Mouse (Mus musculus): ENCODE measurements around the gene Pemt. TPM values are rescaled to one million over a fixed set of nuclear protein-coding genes. Genes with fewer than 3 reads are reported as not detected.

The Pemt gene
- polyA plus RNA-seq, 1 experiment from 2014 or later = 17.6 TPM

DNA sequence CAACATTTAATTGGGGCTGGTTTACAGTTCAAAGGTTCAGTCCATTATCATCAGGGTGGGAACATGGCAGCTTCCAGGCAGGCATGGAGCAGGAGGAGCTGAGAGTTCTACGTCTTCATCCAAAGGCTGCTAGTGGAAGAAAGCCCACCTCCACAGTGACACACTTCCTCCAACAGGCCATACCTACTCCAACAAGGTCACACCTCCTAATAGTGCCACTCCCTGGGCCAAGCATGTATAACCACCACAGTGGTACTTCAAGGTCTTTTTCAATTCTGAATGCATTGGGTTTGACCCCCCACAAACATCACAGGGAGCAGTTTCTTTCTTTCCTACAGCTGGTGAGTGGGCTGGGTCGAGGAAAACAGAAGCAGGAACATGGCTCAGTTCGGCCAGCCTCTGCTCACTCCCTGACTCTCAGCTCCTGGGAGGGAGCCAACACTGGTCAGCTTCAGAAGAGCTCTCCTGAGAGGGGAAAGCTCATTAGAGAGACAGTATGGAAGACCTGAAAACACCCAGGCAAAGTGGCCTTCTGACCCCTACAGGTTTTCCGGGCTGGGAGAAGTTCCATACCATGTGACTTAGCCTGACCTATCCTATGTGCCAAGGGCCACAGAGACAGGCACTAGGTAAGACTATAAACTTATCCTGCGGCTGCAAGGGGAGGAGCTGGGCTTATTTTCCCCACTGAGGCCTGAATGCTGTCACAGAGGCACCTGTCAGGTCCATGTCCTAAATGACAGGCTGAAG lies 44.9 kb downstream of the Pemt start:
- Histone ChIP-seq H3K4me1 (ENCODE audit: control insufficient read depth, insufficient read depth, low read length) (no peaks in the 10 kb centered on the region; the same call in 1 of the 2 replicates), H3K4me2 (no peak overlapping the region), H3K27ac (ENCODE audit: low read depth, low read length) (no peak overlapping the region), H3K9ac (ENCODE audit: low read depth, low read length) (no peak overlapping the region), H3K27me3 (ENCODE audit: control insufficient read depth, insufficient read depth, low read length) (no peaks in the 10 kb centered on the region), H3K36me3 (ENCODE audit: control insufficient read depth, insufficient read depth, low read length) (no peaks in the 10 kb centered on the region), H3K4me3 (ENCODE audit: low read depth, low read length) (no peak overlapping the region), H3K9me3 (replicated peaks; ENCODE audit: control insufficient read depth, low read length) (no peaks in the 10 kb centered on the region)
- no peak for ATAC-seq (replicated peaks; ENCODE audit: insufficient number of reproducible peaks, low FRiP score, low TSS enrichment)
- WGBS (ENCODE audit: insufficient replicate concordance) = 72% methylated on average over 5 of the region's 5 CpGs

DNA sequence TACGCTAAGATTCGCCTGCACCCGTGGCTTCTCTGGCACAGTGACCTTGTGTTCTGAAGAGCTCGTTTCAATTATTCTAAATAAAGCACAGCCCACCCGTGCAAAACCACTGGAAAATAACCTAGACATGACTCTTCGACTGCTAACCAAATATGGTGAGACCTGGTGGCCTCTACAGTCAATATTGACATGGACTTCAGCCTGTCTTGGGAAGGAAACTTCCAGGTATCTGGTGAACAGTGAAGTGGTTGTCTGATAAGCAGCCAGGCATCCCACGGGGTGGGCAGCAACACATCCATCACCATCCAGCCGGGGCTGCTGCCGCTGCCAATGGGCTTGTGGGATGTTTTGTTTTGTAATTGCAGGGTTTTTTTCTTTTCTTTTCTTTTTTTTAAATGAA lies 52.0 kb downstream of the Pemt start:
- 26% methylated on average over 9 of the region's 9 CpGs for WGBS (ENCODE audit: insufficient replicate concordance)

DNA sequence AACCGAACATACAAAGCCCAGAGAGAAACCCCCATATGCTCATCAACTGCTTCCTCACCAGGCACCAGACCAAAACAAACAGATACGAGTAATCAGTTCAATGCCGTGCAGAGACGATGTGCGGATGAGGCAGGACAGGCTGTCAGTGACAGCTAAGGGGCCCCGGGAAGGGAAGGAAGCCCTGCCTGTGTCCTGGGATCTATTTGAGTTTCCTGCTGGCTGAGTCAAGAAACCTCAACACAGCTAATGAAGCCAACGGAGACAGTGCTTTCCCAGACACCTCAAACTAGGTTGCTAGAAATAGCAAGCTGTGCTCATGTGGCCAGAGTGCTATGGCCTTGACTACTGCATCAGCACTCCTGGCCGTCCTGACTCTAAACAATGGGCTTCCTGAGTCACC lies 54.9 kb downstream of the Pemt start:
- Histone ChIP-seq H3K27me3 (ENCODE audit: control insufficient read depth, insufficient read depth, low read length) (no peaks in the 10 kb centered on the region), H3K9me3 (replicated peaks; ENCODE audit: control insufficient read depth, low read length) (no peaks in the 10 kb centered on the region)

More for the DNA sequence above, 52.0 kb downstream of the Pemt start:
- Histone ChIP-seq H3K4me1 (ENCODE audit: control insufficient read depth, insufficient read depth, low read length) (peaks cover 11% of the 10 kb centered on the region), H3K36me3 (ENCODE audit: control insufficient read depth, insufficient read depth, low read length) (no peaks in the 10 kb centered on the region), H3K4me2 (no peak overlapping the region), H3K4me3 (ENCODE audit: low read depth, low read length) (no peak overlapping the region), H3K27me3 (ENCODE audit: control insufficient read depth, insufficient read depth, low read length) (no peaks in the 10 kb centered on the region), H3K9ac (ENCODE audit: low read depth, low read length) (no peak overlapping the region), H3K9me3 (replicated peaks; ENCODE audit: control insufficient read depth, low read length) (no peaks in the 10 kb centered on the region), H3K27ac (ENCODE audit: low read depth, low read length) (no peak overlapping the region)
- ATAC-seq (replicated peaks; ENCODE audit: insufficient number of reproducible peaks, low FRiP score, low TSS enrichment) = no peak

DNA sequence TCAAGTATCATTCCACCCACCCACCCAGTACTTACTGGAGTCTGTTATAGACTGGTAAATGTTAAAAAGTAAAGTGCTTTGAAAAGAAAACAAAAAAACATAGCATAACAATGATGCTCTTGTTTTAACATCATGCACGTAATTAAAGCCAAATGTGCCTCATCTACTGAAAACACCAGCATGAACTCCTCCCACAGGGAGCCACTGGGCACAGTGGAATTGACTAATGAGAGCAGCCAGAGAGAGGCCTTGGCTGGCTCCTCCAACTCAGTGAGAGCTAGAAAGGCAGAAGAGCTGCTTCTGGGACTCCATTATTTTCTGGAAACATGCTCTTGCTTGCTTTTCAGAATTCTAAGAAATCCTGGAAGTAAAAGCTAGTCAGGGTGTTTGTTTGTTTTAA lies 56.9 kb downstream of the Pemt start:
- no peak overlapping the region for H3K4me3 ChIP-seq (ENCODE audit: low read depth, low read length)
- H3K36me3 ChIP-seq (ENCODE audit: control insufficient read depth, insufficient read depth, low read length) = no peaks in the 10 kb centered on the region
- no peak overlapping the region for H3K27ac ChIP-seq (ENCODE audit: low read depth, low read length)
- WGBS (ENCODE audit: insufficient replicate concordance) = 78% methylated on average over 1 of the region's 1 CpGs
- H3K9ac ChIP-seq (ENCODE audit: low read depth, low read length) = no peak overlapping the region
- H3K4me2 ChIP-seq = no peak overlapping the region
- H3K4me1 ChIP-seq (ENCODE audit: control insufficient read depth, insufficient read depth, low read length) = peaks cover 11% of the 10 kb centered on the region
- H3K9me3 ChIP-seq (replicated peaks; ENCODE audit: control insufficient read depth, low read length) = no peaks in the 10 kb centered on the region
- H3K27me3 ChIP-seq (ENCODE audit: control insufficient read depth, insufficient read depth, low read length) = no peaks in the 10 kb centered on the region
- ATAC-seq (replicated peaks; ENCODE audit: insufficient number of reproducible peaks, low FRiP score, low TSS enrichment) = no peak

More for the DNA sequence above, 54.9 kb downstream of the Pemt start:
- no peak overlapping the region for H3K4me3 ChIP-seq (ENCODE audit: low read depth, low read length)
- 28% methylated on average over 8 of the region's 8 CpGs for WGBS (ENCODE audit: insufficient replicate concordance)
- H3K4me2 ChIP-seq = no peak overlapping the region
- peaks cover 11% of the 10 kb centered on the region for H3K4me1 ChIP-seq (ENCODE audit: control insufficient read depth, insufficient read depth, low read length)
- no peaks in the 10 kb centered on the region for H3K36me3 ChIP-seq (ENCODE audit: control insufficient read depth, insufficient read depth, low read length)
- no peak overlapping the region for H3K9ac ChIP-seq (ENCODE audit: low read depth, low read length)
- no peak for ATAC-seq (replicated peaks; ENCODE audit: insufficient number of reproducible peaks, low FRiP score, low TSS enrichment)
- H3K27ac ChIP-seq (ENCODE audit: low read depth, low read length) = peak overlapping the region; percentile 71

DNA sequence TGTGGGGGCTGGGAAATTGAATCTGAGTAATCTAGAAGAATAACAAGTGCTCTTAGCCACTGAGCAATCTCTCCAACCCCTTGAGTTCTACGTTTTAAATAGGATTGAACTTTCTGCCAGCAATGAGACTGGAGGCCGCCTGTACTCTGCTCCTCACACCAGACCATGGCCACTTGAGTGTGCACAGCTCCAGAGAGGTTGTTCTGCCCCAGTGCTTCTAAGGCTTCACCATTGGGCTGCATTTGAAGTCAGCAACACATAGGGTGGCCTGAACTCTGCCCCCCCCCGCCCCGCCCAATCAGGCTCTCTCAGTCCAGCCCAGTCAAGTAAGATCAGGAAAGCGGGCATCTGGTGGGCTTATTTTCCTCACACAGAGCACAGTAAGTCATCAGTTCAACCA lies 68.5 kb downstream of the Pemt start:
- no peak overlapping the region for H3K27ac ChIP-seq (ENCODE audit: low read depth, low read length)
- no peaks in the 10 kb centered on the region for H3K9me3 ChIP-seq (replicated peaks; ENCODE audit: control insufficient read depth, low read length)
- 66% methylated on average over 5 of the region's 5 CpGs for WGBS (ENCODE audit: insufficient replicate concordance)

DNA sequence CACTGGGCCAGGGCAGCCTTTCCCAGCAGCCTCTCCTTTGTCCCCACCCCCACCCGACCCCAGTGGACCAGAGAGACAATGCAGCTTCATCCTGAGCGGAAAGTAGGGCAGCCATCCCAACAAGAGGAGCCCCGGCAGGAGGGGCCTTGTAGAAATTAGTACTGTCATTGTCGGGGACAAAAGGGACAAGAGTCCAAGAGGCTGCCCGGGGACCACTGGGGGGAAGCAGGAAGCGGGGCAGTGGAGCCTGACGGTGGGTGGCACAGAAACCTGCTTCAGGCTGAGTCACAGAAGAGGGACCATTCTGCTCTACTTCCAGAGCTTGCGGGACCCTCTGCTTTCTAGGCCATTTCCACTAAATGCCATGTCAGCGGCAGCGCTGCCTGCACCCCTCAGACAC lies 71.0 kb downstream of the Pemt start:
- WGBS (ENCODE audit: insufficient replicate concordance) = 52% methylated on average over 10 of the region's 10 CpGs

More for the DNA sequence above, 68.5 kb downstream of the Pemt start:
- no peaks in the 10 kb centered on the region for H3K27me3 ChIP-seq (ENCODE audit: control insufficient read depth, insufficient read depth, low read length)
- H3K36me3 ChIP-seq (ENCODE audit: control insufficient read depth, insufficient read depth, low read length) = no peaks in the 10 kb centered on the region
- H3K4me1 ChIP-seq (ENCODE audit: control insufficient read depth, insufficient read depth, low read length) = 0 out of 2 replicates have a peak, but pooled peaks cover 4% of the 10 kb centered on the region
- ATAC-seq (replicated peaks; ENCODE audit: insufficient number of reproducible peaks, low FRiP score, low TSS enrichment) = no peak
- no peak overlapping the region for H3K9ac ChIP-seq (ENCODE audit: low read depth, low read length)
- H3K4me2 ChIP-seq = no peak overlapping the region
- H3K4me3 ChIP-seq (ENCODE audit: low read depth, low read length) = no peak overlapping the region

DNA sequence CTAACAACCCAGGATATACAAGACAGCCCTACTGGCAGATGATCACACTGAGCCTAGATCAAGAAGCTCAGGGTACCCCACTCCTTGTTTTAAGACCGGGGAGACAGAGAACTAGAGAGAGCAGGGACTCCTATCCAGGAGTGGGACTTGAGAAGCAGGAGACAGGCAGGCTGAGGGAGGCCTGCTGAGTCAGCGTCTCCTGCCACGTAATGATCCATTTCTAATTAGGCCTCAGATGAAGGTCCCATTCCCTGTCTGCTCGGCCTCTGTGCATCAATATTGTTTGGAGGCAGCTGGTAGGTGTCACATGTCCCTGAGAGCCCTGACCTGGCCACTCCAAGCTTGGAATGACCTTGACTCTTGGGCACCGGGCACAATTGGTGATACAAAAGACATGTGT lies 72.9 kb downstream of the Pemt start:
- 83% methylated on average over 5 of the region's 5 CpGs for WGBS (ENCODE audit: insufficient replicate concordance)
- ATAC-seq (replicated peaks; ENCODE audit: insufficient number of reproducible peaks, low FRiP score, low TSS enrichment) = no peak

More for the DNA sequence above, 71.0 kb downstream of the Pemt start:
- Histone ChIP-seq H3K4me1 (ENCODE audit: control insufficient read depth, insufficient read depth, low read length) (peaks cover 14% of the 10 kb centered on the region), H3K27me3 (ENCODE audit: control insufficient read depth, insufficient read depth, low read length) (no peaks in the 10 kb centered on the region), H3K4me3 (ENCODE audit: low read depth, low read length) (no peak overlapping the region), H3K27ac (ENCODE audit: low read depth, low read length) (no peak overlapping the region), H3K36me3 (ENCODE audit: control insufficient read depth, insufficient read depth, low read length) (no peaks in the 10 kb centered on the region), H3K9ac (ENCODE audit: low read depth, low read length) (no peak overlapping the region), H3K4me2 (no peak overlapping the region), H3K9me3 (replicated peaks; ENCODE audit: control insufficient read depth, low read length) (no peaks in the 10 kb centered on the region)
- ATAC-seq (replicated peaks; ENCODE audit: insufficient number of reproducible peaks, low FRiP score, low TSS enrichment) = no peak

DNA sequence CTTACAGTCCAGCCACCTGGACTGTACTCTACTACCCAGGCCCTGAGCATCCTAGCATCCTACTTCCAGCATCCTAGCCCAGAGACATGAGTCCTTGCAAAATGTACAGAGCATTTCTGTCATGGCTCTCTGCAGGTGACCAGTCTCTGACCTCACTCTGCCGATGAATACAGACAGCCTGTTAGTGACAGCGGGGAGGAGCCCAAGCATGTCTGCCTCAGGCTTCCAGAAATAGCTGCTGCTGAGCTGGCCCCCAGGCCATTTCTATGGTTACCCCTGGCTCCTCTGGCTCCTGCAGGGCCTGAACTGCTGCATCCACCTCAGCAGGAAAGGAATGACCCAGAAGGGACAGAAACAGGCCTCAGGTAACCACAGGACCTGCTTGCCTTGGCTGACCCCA lies 74.6 kb downstream of the Pemt start:
- peaks cover 10% of the 10 kb centered on the region for H3K4me1 ChIP-seq (ENCODE audit: control insufficient read depth, insufficient read depth, low read length)
- no peak overlapping the region for H3K4me3 ChIP-seq (ENCODE audit: low read depth, low read length)
- H3K4me2 ChIP-seq = no peak overlapping the region
- H3K27ac ChIP-seq (ENCODE audit: low read depth, low read length) = peak overlapping the region; percentile 46
- no peak for ATAC-seq (replicated peaks; ENCODE audit: insufficient number of reproducible peaks, low FRiP score, low TSS enrichment)
- no peaks in the 10 kb centered on the region for H3K36me3 ChIP-seq (ENCODE audit: control insufficient read depth, insufficient read depth, low read length)
- 23% methylated on average over 2 of the region's 2 CpGs for WGBS (ENCODE audit: insufficient replicate concordance)
- no peaks in the 10 kb centered on the region for H3K9me3 ChIP-seq (replicated peaks; ENCODE audit: control insufficient read depth, low read length)
- H3K27me3 ChIP-seq (ENCODE audit: control insufficient read depth, insufficient read depth, low read length) = no peaks in the 10 kb centered on the region
- H3K9ac ChIP-seq (ENCODE audit: low read depth, low read length) = 0 out of 2 replicates have a peak overlapping the region, but pooled peaks have one; percentile 5

More for the DNA sequence above, 72.9 kb downstream of the Pemt start:
- Histone ChIP-seq H3K9me3 (replicated peaks; ENCODE audit: control insufficient read depth, low read length) (no peaks in the 10 kb centered on the region), H3K27ac (ENCODE audit: low read depth, low read length) (no peak overlapping the region), H3K36me3 (ENCODE audit: control insufficient read depth, insufficient read depth, low read length) (no peaks in the 10 kb centered on the region), H3K4me2 (no peak overlapping the region), H3K27me3 (ENCODE audit: control insufficient read depth, insufficient read depth, low read length) (no peaks in the 10 kb centered on the region), H3K4me1 (ENCODE audit: control insufficient read depth, insufficient read depth, low read length) (peaks cover 13% of the 10 kb centered on the region), H3K4me3 (ENCODE audit: low read depth, low read length) (no peak overlapping the region), H3K9ac (ENCODE audit: low read depth, low read length) (no peak overlapping the region)

DNA sequence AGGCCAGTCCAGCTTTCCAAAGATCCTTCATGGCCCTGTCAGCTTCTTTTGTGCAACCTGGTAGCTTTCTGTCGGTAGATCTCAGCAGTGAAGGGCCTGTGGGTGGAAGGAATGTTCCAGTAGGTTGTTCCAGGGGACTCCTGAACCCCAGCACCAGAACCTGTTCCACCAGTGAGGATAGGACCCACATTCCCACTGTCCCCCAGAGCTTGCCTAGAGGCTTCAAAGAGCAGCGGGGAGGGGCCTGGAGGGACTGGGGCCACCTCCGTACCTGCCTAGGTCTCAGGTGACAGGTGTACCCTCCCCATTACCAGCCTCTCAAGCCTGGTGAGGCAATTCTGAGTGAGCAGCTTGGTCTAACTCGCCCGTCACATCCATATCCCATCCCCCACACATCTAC lies 75.5 kb downstream of the Pemt start:
- H3K9me3 ChIP-seq (replicated peaks; ENCODE audit: control insufficient read depth, low read length) = no peaks in the 10 kb centered on the region
- H3K4me3 ChIP-seq (ENCODE audit: low read depth, low read length) = no peak overlapping the region
- no peak overlapping the region for H3K4me2 ChIP-seq
- H3K36me3 ChIP-seq (ENCODE audit: control insufficient read depth, insufficient read depth, low read length) = no peaks in the 10 kb centered on the region
- H3K27ac ChIP-seq (ENCODE audit: low read depth, low read length) = peak overlapping the region; percentile 46; the same call in 1 of the 2 replicates
- peaks cover 15% of the 10 kb centered on the region for H3K4me1 ChIP-seq (ENCODE audit: control insufficient read depth, insufficient read depth, low read length)
- 73% methylated on average over 5 of the region's 5 CpGs for WGBS (ENCODE audit: insufficient replicate concordance)
- no peak overlapping the region for H3K9ac ChIP-seq (ENCODE audit: low read depth, low read length)
- H3K27me3 ChIP-seq (ENCODE audit: control insufficient read depth, insufficient read depth, low read length) = no peaks in the 10 kb centered on the region
- ATAC-seq (replicated peaks; ENCODE audit: insufficient number of reproducible peaks, low FRiP score, low TSS enrichment) = no peak

Measured in heart, embryonic 11.5 days (tissue).